Mouse (Mus musculus) CH12.LX (cell line): ENCODE data around the gene Kcnk16.

Experiments used
- CTCF ChIP-seq, 2 experiments: IDR thresholded peaks in 1 of 2; conservative IDR thresholded peaks in 1 of 2; 2 replicates each; pipeline ENCODE4 v1.5.1; 2011 to 2012; ENCODE audit warnings: low read depth in 2 of 2, low read length in 2 of 2, improper control_type of control experiment in 1 of 2, inconsistent platforms in 1 of 2, mild to moderate bottlenecking in 1 of 2, moderate library complexity in 1 of 2
- UBTF ChIP-seq: IDR thresholded peaks from 2 replicates; pipeline ENCODE4 v1.6.1; 2012; ENCODE audit warnings: low read depth, mild to moderate bottlenecking, inconsistent platforms, low read length, improper control_type of control experiment, moderate library complexity

DNA sequence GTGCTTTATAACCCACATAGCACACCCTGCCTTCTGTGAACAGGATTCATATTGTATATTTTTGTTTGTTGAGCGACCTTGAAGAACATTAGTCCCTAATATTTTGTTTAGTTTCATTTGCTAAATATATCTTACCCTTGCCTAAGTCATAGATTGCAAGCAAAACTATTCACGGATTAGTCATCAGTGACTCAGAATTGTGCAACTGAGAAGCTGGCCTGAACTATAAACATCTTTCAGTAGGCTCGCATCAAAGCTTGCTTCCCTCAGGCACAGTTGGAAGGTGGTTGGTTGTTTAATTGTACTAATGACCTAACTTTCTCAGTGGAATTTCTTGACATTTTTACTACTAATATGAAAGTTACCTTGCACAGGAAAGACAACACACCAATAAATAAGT is 29.1 kb upstream of the Kcnk16 start:
- no peak for TF ChIP-seq CTCF (conservative IDR thresholded peaks at IDR 0.05 in 1 of 2, IDR thresholded peaks at IDR 0.05 in 1 of 2; ENCODE audit: low read depth in 2 of 2, low read length in 2 of 2)
- no peak for TF ChIP-seq UBTF
